Mouse (Mus musculus) T-helper 17 cell (primary cell): ENCODE measurements around the gene Zfand3.

ENCODE experiments used
- in situ Hi-C, 2 experiments: fragments of 300-600 bp; cut with MboI, MseI; formaldehyde crosslinking; loops; 1 replicate in 1 of 2; 2 replicates in 1 of 2; pipeline ENCODE4 v1.15.1; 2025; ENCODE audit warnings: high pct_unique_total_duplicates in 2 of 2

Gene Zfand3

DNA sequence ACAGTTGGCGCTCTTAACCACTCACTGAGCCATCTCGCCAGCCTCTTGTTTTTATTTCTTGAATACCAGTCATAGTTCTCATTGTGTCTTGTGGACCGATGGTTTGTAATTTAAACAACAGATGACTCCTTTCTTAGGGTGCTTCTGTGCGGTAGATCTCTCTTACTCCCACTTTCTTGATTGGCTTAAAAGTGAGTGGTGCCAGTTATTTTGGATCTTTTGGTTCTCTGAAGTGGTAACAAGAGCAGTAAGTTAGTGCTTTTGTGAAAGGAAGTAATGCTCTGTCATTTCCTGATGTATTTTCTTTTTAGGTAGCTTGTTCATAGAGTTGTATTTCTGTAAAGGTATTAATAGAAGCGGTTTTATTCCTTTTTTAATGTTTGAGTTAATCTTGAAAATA, 42.1 kb downstream of the Zfand3 start:
- in situ Hi-C loops, result no loop called here

DNA sequence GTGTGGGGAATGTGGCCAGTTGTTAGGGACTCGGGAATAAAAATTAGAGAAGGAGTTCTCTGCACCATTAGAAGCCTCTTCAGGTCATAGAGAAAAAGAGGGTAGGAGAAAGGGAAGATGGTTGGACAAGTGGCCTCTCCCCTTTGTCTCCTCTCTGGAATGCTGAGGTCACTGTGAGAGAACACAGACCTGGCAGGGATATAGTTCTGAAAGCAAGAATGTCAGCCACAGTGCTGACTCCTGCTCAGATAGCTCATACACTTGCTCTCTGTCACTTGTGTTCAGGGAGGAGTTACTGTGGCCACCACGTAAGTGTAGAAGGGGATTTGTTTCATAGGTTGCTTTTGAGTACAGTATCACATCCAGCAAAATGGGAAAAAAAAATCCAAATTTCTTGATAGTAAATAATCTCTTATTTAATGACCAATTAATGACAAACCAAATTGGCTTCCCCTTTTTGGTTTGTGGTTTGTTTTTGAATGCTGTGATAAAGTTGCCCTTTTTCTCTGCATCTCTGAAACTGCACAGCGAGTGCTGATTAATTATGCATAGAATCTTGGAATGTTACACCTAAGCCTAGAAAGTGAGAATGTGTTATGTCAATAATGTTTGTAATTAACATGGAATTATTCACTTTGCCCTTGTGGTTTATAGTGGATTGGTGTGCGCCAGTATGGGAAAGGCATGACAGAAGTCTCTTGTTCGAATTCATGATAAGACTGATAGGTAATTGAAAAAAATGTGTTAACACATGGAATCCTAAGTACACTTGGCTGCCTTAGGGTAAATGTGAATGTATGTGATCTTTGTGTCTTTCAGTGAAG, 47.2 kb downstream of the Zfand3 start:
- in situ Hi-C loops, result no loop called here

DNA sequence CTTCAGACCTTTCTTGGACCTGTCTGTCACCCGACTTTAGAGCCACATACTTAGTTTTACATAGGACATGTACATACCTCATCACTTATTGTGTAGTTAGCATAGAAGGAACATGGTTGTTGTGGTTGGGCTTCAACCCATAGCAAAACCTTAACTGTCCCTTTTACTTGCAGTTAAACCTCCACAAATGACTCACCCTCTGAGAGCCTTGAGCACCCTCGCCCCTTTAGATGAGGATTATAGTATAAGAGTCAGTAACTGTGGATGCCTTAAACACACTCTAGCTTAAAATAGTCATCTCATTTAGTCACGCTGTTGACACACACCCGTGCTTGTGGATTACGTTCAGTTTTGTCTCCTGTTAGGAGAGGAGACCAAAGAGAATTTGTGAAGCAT, 47.8 kb downstream of the Zfand3 start:
- in situ Hi-C loops, result no loop called here

DNA sequence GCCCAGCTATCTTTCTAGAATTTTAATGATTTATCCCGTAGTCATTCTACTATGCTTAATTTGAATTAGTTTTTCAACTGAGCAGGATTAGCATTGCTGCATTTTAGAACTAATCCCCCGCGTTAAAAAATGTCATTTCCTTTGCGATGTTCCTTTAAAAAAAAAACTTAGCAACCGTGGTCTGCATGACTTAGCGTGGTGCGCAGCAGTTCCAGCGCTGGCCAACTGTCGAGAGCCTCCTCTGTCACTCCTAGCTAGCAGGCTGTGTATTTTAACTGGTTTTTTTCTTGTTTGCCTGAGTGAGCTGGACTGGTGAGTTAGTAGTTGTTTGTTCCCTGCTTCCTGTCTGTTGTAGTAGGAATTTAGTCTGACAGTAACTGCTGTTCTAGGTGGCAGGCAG, 48.9 kb downstream of the Zfand3 start:
- in situ Hi-C loops, result no loop called here

DNA sequence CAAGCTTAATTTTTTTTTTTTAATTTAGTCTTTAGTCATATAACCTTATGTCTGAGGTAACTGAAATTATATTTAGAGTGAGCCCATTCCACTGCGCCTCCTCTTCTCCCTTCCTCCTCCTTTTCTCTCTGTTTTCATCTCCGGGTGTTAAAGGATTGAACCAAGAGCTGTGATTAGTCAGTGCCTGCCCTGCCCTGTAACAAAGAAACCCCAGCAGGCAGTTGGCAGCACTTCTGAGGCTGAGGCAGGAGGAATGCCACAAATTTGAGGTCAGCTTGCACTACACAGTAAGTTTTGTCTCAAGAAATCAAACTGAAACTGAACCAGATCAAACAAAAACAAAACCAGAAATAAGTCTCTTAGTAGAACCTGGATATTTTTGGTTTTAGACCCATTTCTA, 49.3 kb downstream of the Zfand3 start:
- in situ Hi-C loops, result no loop called here

DNA sequence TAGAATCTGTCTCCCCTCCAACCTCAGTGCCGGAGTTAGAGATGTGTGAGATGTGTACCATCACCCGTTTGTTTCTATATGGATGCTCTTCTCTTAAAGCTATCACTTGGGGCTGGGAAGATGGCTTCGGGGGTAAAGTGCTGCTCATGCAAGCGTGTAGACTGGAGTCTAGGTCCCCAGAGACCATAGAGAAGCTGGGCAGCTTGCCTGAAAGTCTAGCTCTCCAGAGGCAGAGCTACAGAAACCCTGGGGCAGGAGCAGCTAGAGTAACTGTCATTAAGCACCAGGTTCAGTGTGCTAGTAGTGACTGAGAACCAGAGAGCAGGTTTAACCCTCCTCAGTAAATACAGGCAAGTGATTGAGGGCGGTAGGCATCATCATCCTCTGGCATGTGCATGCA, 51.7 kb downstream of the Zfand3 start:
- in situ Hi-C loops, result no loop called here

DNA sequence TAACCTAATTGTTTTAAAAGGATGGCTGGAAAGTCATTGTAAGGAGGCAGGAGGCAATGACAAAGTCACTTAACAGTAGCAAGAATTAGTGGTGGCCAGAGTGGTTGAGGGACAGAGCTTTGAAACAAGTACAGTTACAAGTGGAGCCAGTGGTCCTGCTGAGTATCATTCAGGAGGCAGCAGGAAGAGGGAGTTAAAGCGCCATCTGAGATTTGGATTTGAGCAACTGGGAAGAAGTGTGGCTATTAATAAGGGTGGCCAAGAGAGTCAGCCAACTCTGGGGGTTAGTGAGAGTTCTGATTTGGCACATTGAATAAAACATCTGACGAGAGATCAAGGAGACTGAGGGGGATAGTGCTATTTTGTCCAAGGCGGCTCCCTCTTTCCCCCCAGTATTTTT, 54.1 kb downstream of the Zfand3 start:
- in situ Hi-C loops, result no loop called here

DNA sequence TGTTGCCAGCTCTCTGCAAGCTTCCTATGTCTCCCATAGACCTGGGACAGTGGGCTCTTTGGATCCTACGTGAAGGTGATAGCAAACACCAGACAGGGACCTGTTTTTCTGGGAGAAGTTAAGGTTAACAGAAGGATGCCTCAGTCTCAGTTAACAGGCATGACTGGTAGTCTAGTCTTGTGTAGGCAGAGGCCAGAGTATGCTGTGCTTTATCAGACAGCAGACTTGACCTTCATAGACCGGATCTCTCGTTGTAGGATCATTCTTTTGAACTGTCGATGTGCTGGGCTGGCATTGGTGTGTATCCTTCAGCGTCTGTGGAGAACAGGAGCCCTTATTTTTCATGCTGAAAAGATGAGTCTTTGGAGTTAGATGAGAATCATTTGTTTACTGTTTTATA, 54.5 kb downstream of the Zfand3 start:
- in situ Hi-C loops, result no loop called here

DNA sequence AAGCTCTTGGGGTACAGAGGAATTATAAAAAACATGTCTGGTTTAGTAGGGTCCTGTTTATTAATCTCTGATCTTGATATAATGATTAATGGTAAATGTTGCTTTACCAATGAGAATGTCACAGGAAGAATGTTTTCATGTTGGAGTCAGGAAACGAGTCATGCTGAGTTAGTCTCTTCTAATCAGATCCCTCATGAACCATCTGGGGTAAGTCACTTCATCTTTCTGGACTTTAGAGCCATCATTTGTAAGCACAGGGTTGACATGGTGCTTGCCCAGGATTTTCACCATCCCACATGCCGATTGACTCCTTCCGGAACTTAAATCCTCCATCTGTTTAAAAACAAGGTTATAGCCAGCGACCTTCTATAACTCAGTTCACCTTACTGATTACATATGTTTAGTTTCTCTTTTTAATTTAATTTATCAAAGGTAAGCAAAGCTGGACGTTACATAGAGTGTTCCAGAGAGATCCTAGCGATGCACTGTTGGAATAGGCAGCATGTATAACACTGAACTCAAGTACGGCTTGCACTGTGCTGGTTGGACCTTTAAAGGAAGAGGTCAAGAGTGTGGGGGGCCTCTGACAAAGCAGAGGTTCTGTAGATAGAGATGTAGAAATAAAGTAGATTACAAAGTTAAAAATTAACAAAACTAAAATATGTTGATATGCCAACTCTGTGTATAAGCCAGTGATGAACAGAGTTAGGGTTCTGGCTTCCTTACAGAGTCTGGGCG, 56.7 kb downstream of the Zfand3 start:
- in situ Hi-C loops, result no loop called here

DNA sequence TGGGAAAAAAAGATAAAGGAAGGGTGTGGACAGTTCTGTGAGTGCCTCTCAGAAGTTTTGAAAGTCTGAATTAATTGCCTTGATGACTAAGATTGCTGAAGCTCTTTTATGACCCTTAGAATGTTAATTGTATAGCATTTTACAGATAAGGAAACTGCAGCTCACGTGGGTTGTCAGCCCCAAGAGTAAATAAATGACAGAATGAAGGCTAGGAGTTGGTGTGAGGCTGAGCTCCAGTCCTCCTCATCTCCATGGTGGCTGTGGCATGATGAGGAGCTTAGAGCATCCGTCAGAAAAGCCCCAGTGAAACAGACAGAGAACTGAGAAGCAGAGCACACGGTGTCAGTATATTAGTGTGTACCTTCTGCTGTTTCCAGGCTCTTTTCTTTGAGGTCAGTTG, 59.3 kb downstream of the Zfand3 start:
- in situ Hi-C loops, result no loop called here

DNA sequence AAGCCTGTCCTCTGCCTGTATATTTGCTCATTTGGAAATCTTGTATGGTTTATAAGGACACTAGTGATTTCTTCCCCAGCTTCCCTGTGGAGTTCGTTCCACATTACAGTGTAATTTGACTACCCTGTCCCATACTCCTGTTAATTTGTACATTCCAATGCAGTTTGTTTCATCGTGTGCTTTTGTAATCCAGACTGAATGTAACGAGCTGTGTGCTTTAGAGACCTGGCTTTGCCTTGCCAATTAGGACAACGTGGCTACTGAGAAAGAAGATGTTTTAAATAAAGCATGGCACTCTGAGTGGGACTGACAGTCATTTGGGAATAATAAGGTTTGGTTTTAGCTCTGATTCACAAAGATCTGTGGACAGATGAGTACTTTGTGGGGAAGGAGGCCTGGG, 60.2 kb downstream of the Zfand3 start:
- in situ Hi-C loops, result no loop called here

DNA sequence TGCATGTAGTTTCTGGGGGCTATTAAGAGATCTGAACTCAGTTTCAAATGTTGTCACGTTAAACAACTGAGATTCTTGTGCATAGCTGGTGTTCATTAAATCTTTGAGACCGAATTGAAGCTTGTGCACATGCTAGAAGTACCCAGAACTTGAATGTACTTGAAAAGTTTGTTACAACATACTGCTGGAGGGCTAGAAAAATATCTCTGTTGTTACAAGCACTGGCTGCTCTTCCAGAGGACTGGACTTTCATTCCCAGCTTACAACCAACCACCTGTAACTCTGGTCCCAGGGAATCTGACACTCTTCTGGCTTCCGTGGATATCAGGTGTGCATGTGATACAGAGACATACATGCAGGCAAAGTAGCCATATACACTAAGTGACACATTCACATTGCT, 65.2 kb downstream of the Zfand3 start:
- in situ Hi-C loops, result no loop called here

DNA sequence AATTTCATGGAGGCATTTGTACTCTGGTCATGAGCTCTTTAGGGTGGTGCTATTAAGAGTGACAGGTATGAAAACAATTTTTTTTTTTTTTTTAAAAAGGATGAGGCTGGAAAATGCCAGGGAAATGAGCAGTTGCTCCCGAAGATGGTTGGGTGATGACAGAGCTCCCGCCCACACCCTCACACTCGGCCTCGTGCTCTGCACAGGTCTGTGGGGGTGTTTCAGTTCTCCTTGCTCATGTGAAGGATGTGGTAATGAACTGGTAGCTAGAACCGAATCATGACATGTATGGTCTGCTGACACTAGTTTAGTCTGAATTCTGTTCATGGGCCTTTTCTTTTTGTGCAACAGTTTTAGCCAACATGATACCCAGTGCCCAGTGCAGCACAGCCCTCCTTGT, 66.1 kb downstream of the Zfand3 start:
- in situ Hi-C loops, result no loop called here

DNA sequence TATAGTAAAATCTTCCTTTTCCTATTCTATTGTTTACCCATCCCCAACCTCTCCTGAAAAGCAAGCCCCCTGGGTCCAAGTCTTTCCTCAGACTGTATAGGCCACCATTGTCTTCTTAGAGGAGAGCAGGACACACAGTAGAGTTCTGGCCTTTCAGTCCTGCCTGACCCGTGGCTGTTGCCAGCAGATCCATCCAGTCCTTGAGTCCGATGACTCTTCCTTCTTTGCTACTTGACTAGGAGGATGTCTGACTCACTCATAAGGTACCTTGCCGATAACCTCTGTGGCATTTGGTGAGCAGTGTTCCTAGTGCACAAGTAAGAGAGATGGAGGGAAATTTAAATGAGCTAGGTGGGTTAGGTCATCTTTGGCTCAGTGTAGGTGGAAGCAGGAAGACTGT, 68.1 kb downstream of the Zfand3 start:
- in situ Hi-C loops, result no loop called here

DNA sequence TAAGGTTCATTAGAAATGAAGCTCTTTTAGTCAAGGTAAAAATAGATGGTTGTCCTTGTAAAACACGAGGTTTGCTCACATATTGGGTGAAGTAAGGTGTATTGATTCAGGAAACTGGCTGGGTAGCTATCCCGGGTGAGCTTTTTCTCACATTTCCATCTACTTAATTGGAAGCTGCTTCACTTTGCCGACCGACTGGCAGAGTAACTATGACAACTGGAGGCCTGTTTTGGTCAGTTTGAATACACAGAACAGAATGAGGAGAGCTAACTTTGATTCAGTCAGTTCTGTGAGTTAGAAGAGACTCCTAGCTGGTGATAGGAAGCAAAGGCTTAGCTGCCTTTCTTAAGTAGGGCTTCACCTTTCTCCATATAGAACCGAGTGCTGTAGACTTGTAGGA, 71.4 kb downstream of the Zfand3 start:
- in situ Hi-C loops, result no loop called here

DNA sequence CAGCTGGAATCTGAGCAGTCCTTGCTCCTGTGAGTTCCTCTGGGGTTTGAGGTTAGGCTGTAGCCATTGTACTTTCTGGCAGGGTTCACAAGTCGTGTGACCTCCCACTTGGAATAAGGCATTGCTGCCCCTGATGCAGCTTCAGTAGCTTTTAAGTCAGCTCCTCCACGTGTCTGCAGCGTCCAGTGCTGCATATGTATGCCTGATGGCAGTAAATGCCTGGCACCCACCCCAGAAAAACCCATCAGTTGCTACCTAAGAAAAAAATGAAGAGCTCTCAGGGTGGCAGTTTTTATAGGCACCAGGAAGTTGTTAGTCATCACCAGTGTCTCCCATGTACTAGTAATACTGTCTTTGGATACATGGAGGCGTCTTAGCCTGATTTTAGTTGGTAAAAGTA, 79.5 kb downstream of the Zfand3 start:
- in situ Hi-C loops, result no loop called here

DNA sequence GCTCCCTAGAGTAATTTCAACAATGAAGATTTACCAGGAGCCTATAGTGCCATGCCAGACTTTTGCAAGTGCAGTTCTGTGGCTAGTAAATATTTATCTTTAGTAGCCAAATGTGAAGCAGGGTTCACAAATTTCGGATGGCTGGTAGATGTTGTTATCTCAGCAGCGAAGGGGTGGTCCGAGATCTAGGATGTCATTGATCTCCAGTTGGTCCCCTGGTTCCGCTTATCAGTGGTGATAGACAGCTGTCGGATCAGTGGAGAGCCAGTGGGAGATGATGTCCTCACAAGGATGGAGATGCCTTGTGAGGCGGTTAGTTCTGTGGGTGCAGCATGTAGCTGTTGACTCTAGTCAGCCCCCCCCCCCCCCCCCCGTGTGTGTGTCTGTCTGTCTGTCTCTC, 82.2 kb downstream of the Zfand3 start:
- in situ Hi-C loops, result no loop called here

DNA sequence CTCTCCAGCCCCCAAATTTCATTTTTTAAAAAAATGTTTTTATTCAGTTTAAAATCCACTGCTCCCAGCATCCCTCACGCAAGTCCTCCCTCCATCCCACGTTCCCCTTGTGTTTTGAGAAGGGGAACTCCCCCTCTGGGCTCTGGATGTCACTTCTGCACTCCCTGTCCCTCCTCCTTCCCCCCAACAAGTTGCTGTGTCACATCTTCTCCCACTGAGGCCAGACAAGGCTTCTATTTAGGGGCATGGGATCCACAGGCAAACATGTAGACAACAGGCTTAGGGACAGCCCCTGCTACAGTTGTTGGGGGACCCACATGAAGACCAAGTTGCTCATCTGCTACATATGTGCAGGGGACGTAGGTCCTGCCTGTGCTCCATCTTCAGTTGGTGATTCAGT, 83.9 kb downstream of the Zfand3 start:
- in situ Hi-C loops, result no loop called here

DNA sequence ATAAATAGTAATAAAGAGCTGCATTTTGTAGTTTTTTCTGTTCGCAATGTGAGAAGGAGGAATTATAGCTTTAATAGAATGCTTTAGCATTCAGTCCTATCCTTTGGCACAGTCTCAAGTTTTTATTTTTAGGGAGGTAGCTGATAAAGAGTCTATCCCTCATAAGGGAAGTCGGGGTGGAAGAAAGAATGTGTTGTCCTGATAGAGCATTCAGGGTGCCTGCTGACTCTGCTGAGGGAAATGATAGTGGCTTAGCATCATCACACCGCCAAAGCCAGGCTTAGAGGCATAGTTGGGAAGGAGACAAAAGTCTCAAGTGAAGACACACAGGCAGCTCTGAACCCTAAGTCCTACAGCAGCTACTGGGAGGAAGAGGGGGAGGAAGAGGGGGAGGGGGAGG, 85.9 kb downstream of the Zfand3 start:
- in situ Hi-C loops, result no loop called here

DNA sequence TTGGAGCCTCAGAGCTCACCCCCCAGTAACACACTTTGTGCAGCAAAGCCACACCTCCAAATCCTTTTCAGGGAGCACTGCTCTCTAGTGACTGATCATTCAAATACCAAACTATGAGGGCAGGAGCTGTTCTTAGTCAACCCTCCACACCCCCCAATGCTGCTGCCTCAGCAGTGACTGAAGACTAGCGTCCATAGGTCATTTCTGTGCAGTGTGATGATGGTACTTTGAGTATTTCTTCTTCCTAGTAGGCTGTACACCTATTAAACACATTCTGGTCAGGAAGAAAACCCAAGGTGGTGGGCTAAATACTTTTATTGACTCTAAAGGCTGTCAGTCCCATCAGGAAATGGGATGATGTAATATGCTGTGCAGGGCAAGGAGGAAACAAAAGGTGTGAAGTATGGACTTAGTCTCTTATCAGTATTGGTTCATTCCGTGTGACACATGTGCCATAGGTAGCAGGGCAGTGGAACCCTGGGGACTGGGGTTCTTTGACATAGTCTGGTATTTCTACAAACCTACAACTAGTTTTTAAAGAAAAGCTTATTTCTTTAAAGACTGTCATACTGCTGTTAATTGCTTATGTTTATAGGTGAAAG, 88.7 kb downstream of the Zfand3 start:
- in situ Hi-C loops, result no loop called here

DNA sequence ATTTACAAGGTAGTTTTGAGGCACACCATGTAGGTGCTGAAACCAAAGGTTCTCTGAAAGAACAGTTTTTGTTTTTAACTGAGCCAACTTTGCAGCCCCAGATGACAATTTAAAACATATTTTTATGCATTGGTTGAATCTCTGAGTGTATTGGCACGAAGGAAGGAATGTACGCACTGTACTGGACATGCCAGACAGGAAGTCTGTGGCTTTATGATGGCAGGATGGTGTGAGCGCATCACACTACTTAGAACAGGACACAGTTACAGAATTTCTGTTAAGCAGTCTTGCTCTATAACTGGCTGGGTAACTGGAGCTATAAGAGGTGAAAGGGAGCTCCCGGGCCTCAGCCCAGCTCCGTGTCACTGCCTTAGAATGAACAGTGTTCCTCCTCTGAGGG, 92.6 kb downstream of the Zfand3 start:
- in situ Hi-C loops, result loop anchor here in 1 of 2 experiments (5.0 kb wide), 1 partner anchor 125 kb away; the partner anchor contains the start of gene Mdga1

DNA sequence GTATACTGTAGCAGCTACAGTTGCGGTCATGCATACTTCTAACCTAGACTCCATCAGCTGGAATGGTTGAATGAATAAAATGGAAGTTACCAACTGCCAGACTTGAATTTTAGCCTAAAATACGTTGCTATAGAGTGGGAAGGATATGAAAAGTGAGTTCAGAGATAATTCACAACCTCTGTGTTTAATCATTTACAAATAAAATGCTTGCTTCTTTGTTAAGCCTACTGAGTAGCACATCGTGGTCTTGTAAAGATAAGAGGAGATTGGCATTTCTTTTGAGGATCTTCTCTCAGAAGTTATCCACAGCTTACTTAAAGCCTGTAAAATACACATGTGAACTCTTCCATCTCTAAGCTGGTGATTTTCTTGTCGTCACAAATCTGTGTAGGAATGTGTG, 93.1 kb downstream of the Zfand3 start:
- in situ Hi-C loops, result loop anchor here in 1 of 2 experiments (5.0 kb wide), 1 partner anchor 125 kb away; the partner anchor contains the start of gene Mdga1

DNA sequence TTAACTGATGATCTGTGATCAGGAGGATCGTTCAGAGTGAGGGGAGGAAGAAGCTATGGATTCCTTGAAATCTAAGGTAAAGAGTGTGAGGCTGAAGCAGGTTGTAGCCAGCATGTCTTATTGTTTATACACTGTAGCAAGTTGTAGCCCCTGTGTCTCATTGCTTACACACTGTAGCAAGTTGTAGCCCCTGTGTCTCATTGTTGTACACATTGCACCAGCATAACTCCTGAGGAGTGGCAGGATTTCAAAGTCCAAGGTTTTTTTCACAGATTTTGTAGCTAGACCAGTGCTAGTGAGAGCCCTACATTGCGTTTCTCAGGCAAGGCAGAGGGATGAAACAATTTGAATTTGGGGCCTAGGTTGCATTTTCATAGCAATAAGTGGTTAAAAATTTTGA, 95.1 kb downstream of the Zfand3 start:
- in situ Hi-C loops, result loop anchor here in 1 of 2 experiments (5.0 kb wide), 1 partner anchor 127 kb away; the partner anchor contains the start of gene Mdga1
